In genomic region chr19:46913626-46914025, GRCm38 (mm10) we compare ENCODE assay signal across 24 mouse cellular contexts.
"Had no signal": no experiment of that assay in that cellular context is flagged by ENCODE, and none has a peak within 500 bp of the region (broad histone marks: within the 10 kb centered on the region; RNA-seq: fewer than 3 reads in every experiment).

No protein-coding gene starts in this region.

- H3K4me2 ChIP-seq: heart, embryonic 12.5 days; hindbrain, embryonic 12.5 days; hindbrain, embryonic 14.5 days; intestine, embryonic 15.5 days; kidney, embryonic 15.5 days; limb, embryonic 12.5 days had no signal

- ATAC-seq: forebrain, embryonic 16.5 days; hindbrain, embryonic 16.5 days; inflammation-experienced regulatory T-cells, adult 6 months; intestine, embryonic 15.5 days; intestine, postnatal 0 days had no signal

- H3K36me3 ChIP-seq: intestine, embryonic 15.5 days had no signal

- H3K9me3 ChIP-seq: heart, embryonic 10.5 days; heart, embryonic 12.5 days; hindbrain, embryonic 10.5 days; hindbrain, embryonic 12.5 days; intestine, embryonic 15.5 days; kidney, embryonic 15.5 days; limb, embryonic 10.5 days; limb, embryonic 12.5 days had no signal

- H3K9ac ChIP-seq: heart, embryonic 12.5 days; hindbrain, embryonic 12.5 days; hindbrain, embryonic 14.5 days; intestine, embryonic 15.5 days; kidney, embryonic 15.5 days; limb, embryonic 12.5 days; liver, embryonic 14.5 days had no signal

- H3K27ac ChIP-seq: gastrocnemius, adult 2 months; heart, embryonic 10.5 days; hindbrain, embryonic 10.5 days; hindbrain, embryonic 12.5 days; hindbrain, embryonic 14.5 days; intestine, embryonic 15.5 days; kidney, embryonic 15.5 days; left cerebral cortex, adult 2 months; limb, embryonic 10.5 days; limb, embryonic 12.5 days; liver, embryonic 14.5 days had no signal

- H3K27me3 ChIP-seq: heart, embryonic 12.5 days; hindbrain, embryonic 12.5 days; intestine, embryonic 15.5 days; kidney, embryonic 15.5 days; limb, embryonic 12.5 days had no signal

- H3K4me3 ChIP-seq: gastrocnemius, adult 2 months; heart, embryonic 10.5 days; heart, embryonic 12.5 days; hindbrain, embryonic 10.5 days; hindbrain, embryonic 12.5 days; intestine, embryonic 15.5 days; kidney, embryonic 15.5 days; left cerebral cortex, adult 2 months; limb, embryonic 10.5 days; limb, embryonic 12.5 days had no signal

- DNase-seq: gastrocnemius, adult 2 months; gastrocnemius, postnatal 10 days; gastrocnemius, postnatal 25 days; heart, adult 18-20 months; heart, postnatal 10 days; heart, postnatal 4 days; kidney, postnatal 14 days; liver; lung, adult 2 months had no signal

- H3K4me1 ChIP-seq: intestine, embryonic 15.5 days had no signal
